Mouse (Mus musculus): ENCODE results near the gene Fam234b.

The Fam234b gene

DNA sequence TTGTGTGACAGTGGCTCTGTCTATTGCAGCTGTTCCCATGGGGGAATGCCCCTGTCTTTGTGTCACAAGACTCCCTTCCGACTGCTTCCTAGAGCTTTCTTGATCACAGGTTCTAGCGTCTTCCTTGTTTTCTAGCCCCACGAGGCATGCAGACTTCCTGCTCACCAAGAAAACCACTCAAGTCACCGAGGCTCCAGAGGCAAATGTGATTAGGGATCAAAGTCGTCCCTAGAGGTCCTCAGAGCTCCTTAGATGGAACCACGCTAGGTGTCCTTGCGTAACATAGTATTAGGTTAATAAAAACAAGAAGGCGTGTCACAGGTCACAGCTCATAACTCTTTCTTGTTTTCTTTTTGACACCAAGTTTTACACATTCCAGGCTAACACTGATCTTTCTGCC is 13.8 kb upstream of the Fam234b start:
- DNase-seq, result peak; percentile 46

DNA sequence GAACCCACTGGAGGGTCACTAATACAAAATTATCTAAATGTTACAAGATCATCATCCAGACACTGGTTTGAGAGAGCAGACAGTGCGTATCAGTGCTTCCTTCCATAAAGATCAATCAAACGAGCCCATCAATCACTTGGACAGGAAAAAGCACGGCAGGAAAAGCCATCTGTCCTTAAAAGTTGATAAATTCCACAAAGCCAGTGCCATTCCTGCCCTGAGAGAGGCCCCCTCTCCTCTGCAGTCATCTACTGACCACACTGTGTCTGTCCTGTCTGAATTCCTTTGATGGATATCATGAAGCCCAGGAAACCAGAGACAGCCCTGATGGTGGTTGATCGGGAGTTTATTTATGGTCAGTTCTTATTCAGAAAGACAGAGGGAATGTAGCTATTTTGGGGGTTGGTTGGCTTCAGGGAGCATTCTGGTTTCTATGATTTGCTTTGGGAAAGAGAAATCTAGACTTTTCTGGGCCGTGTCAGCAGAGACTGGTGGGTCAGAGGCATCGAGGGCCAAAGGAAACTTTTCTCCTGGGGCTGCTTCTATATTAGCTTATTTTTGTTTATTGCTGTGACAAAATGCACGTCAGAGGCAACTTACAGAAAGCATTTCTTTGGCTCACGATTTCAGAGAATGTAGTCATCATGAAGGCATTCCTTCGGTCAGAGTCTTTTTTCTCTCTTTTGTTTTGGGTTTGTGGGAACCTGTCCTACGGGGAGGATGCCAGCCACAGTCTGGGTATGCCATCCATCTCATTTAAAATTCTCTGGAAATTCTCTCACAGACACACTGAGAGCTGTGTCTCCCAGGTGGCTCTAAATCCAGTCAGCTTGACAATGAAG is 10.5 kb upstream of the Fam234b start:
- DNase-seq, result no peak

DNA sequence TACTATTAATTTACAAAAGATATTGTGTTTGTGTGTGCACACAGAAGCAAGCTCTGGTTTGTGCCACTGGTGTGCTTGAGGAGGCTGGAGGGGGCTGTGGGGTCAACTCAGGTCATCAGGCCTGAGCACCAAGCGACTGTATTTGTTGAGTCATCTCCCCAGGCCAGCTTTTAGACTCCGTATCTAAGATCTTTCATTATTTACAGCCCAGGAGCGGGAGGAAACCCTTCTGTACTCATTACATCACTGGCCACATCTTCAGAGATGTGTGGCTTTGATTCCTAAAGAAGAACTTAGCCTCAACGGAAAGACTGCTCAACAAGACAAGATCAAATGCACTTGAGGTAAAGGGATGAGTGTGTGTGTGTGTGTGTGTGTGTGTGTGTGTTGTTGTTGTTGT is 9.1 kb upstream of the Fam234b start:
- DNase-seq, result no peak

DNA sequence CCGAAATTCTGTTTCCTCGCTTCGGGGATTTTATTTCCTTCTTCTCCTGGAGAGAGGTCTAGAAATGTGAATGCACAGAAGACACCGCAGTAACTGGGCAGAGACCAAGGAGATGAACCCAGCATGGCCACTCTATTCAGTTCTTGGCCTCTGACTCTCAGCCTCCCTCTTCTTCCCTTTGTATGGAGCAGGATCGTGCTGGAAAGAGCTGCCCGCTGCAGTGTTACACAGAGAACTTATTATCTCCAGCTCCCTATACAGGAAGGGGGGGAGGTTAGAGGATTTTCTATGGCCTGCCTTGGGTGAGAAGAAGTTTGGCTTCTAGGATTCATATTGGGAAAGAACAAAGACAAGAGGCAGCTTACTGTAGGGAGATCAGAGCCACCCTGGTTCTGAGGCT is 7.7 kb upstream of the Fam234b start:
- DNase-seq, result no peak

DNA sequence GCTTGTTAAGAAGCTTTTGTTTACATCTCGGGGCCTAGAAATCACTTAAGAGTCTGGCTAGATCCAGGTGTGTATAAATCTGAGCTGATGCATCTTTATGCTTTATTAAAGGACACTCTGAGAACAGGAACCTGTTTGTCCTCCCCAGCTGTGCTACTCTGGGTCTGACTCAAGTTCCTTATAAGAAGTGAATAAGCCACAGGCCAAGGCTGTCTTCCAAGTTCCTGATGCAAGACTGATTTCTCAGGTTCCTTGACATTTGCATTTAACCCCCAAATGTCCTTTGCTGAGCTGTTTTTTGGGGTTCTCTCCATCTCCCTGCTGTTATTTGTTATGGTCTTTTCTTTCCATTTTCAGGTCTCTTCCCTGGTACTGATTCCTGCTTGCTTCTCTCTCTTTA is 5.9 kb upstream of the Fam234b start:
- no peak for DNase-seq

DNA sequence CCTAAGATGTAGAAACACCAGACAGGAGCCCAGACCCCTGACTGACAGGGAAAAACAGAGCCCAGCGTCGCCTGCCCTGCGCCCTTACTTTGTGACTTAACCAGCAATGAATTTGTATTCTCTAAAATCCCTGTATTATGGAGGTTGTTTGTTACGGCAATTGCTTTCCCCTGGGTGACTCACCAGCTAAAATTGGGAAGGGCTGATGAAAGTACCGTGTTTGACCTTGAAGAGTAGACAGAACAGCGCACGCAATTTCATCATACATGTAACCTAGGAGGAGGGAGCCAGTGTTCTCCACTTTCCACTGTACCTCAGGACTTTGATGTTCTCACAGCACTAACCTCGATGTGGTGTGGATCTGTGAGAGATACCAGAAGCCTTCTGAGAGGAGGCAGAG is 4.8 kb upstream of the Fam234b start:
- no peak for DNase-seq

DNA sequence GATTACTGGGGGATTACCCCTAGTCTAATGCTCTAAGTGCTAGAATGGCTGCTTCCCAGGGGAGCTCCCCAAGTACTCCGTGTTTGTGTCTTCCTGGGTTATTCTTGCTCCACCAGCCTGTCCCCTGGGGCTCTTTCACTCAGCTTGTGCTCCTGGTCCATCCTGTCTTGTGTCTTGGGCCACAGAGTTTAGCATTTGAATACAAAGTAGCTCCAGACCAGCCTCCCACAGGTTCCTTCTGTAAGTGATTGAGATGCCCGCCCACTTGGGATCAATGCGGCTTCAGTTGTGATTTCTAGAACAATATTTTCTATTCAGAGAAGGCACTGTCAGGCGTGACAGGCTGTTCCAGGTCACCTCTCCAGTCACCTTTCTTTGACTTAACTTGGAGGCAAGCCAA is 4.0 kb upstream of the Fam234b start:
- no peak for DNase-seq

DNA sequence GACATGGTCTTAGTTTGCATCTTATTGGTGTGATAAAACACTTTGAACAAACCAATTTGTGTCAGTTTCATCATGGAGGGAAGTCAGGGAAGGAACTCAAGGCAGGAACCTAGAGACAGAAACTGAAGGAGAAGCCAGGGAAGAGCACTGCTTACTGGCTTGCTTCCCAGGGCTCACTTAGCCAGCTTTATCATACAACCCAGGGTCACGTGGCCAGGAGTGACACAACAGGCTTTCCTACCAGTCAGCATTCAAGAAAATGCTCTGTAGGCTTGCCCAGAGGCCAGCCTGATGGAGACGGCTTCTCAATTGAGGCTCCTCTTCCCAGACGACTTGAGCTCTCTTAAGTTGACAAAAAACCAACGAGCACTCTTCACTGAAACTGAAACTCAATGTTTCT is 2.9 kb upstream of the Fam234b start:
- no peak for DNase-seq

DNA sequence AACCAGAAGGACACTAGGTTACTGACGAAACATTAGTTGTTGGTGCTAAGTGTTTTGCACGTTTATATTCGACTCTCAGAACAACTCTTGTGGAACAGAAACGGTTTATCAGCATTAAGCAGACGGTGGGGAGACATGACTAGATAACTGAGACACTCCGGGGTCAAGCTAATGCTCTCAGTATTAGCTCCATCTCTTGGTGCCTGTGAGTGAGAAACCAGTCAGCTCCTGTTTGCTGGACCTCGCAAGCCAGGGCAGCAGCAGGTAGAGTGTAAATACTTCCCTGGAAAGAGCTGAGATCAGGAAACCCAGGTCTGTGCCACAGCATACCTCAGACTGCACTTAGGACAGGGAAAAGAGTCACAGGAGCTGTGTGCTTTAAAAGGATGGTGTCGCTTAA is 1.1 kb upstream of the Fam234b start:
- DNase-seq, result no peak

DNA sequence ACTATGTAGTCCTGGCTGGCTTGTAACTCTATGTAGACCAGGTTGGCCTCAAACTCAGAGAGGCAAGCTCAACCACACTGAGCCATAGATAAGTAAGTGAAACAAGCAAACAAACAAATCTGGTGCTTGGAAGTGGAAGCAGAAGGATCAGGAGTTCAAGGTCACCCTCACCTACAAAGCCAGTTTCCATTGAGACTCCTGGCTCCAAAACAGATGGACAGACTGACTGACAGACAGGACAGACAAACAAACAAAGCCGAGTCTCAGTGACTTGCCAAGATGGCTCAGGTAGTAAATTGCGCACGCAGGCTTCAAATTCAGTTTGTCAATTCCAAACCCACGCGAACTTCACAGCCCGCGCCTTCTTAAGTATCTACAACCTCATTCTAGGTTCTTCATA is 331 bp upstream of the Fam234b start:
- DNase-seq, result no peak

DNA sequence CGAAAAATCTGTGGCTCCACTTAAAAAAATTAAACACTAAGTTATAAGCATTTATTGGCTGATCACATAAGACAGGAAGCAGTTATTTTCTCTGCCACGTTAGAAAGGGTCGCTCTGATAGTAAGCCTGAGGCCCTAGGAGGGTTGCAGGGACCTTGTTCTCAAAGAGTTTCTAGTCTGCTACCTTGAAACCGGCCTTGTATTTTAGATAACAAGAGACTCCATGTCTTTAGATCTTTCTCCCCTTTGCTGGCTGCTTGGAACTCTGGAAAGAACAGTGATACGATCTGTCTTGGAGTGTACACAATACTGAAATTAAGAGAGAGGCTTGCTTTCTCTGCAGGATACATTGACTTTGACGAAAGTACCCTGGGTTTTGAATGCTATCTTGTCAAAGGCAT is 949 bp downstream of the Fam234b start:
- DNase-seq, result no peak

DNA sequence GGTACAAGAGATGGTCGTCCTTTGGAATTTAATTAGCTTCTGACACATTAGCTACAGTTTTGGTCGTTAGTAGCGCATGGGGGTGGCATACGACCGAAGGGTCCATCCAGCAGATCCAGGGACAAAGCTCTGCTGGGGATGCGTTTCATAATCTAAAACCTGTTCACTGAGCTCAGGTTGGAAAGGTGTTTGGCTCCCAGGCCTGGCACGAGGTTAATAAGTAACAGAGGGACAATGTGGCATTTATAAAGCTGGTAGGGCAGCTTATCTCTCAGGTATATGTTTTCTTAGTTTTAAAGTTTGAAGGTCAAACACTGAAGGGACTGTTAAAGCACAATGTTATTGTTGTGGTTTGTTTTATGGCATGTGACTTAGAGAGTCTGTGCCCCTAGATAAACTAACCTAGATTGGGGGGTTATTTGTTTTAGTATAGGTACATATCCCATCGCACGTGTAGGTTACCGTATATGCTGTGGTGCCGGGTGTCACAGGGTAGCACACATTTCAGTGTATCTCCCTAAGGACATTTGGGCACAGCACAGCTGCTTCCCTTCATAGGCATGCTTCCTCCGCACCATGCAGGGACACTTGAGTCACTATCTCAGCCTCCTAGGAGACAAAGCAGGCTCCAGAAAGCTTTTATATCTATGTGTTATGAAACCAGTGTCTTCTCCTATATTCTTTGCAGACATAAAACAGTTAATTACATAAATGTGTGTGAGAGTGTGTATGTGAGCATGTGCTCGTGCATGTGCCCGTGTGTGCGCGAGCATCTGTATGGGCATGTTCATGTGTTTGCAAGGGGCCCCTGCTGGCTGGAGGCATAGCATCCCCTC is 2.6 kb downstream of the Fam234b start:
- peak; percentile 65 for DNase-seq

DNA sequence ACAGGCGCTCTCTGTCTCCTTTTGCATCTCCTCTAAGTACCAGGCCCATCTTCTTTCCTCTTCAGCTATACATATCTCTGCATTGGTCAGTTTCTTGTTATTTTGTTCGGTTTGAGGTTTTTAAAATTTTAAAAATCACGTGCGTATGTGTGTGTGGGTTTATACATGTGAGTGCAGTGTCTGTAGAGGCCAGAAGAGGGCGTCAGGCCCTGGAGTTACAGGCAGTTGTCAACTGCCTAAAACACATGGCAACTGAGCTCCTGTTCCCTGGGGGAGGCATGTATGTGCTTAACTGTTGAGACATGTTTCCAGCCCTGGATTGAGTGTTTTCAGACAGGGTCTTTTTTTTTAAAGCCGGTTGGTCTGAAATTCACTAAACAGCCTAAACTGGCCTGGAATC is 4.9 kb downstream of the Fam234b start:
- DNase-seq, result no peak

DNA sequence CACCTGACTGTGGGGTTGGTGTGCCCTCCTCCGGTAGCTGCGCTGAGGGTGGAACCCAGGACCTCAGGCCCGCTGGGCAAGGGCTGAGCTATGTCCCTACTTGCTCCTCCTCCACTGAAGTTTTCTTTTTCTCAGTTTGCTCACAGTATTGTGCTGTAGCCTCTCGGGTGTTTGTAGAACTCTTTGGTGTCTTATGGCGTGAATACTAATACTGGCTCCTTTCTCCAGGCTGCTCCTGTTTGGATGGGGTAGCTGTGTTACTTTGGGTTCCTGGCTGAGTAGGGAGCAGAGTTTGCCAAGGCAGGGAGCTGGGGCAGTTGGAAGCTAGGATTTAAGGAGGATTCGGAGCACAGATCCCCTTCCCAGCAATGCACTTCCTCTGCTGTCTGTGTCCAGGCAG is 6.0 kb downstream of the Fam234b start:
- no peak for DNase-seq

DNA sequence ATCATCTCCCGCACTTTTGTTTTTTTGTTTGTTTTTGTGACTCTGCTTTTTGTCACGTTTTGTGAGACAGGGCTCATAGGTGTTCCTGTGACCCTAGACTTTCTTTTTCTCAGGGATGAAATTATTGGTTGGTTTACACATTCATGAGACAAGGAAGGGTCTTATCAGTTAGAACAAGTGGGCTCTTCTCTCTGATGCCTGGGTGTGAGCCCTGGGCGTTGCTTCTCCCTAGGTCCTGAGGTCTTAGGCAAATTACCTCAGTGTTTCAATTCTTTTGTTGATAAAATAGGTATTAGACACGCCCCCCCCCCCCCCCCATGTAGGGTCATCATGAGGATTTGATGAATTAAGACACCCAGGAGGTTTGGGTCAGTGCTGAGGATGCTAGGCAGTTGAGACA is 7.1 kb downstream of the Fam234b start:
- DNase-seq, result no peak

DNA sequence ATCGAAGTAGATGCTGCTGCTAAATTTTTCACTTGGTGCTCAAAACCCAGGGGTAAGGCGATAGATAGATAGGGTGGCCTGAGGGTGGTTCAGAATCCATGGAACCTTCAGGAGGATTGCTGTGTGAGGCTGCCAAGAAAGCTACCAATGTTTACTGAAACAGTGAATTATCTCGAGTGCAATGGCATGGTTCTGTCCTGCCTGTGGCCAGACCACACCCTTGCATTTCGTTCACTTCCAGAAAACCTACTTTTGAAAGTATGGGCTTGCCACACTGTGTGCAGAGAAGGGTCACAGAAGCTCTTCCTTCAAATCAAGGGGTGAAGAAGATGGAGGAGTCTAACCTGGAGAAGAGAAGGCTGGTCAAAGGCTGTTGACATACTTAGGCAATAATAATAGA is 8.0 kb downstream of the Fam234b start:
- no peak for DNase-seq

DNA sequence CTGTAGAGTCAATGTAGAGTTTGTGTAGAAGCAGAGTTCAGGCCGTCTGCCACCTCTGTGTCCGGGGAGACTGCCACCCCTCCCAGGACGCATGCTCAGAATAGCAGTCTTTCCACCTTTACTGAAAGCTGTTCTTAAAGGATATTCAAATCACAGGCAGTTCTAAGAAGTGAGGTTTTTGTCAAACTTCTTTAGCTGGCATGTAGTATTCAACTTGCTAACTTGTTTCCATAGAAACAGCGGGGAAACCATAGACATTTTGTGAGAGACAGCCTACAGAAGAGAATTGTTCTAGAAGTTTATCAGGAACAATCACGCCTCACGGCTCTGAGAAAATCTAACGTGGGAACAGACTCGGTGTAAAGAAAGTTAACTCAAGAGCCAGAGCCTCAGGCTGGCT is 9.1 kb downstream of the Fam234b start:
- DNase-seq, result no peak

DNA sequence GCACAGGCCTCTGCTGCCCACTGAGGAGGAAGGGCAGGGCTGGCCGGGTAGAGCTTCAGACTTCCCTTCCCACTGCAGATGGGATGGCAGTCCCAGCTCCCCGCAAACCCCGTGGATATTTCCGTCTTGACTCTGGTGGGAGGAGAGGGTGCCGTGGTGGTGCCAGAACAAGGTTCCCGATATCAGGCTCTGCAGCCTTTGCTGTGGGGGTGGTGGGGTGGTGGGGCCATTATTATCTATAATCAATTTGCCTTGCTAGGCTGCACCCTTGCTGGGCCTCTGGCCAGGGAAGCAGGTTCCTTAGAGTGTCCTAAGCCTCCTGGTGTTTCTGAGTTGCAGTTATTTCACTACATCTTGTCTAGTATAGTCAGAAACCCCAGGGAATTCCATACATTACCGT is 13.4 kb downstream of the Fam234b start:
- DNase-seq, result no peak

DNA sequence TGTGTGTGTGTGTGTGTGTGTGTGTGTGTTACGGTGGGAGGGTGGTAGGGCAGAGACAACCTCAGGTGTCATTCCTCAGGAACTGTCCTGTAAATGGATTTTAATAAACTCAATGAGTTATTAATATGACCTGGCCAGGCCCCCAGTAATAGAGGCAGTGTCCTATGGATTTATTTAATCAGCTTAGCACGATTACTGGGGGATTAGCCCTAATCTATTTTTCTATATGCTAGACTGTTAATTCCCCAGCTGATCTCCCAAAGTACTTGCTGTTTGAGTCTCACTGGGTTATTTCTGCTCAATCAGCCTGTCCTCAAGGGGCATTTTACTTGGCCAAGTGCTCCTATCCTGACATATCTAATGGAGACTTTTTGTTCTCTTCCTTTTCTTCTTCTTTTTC is 14.9 kb downstream of the Fam234b start:
- DNase-seq, result no peak

DNA sequence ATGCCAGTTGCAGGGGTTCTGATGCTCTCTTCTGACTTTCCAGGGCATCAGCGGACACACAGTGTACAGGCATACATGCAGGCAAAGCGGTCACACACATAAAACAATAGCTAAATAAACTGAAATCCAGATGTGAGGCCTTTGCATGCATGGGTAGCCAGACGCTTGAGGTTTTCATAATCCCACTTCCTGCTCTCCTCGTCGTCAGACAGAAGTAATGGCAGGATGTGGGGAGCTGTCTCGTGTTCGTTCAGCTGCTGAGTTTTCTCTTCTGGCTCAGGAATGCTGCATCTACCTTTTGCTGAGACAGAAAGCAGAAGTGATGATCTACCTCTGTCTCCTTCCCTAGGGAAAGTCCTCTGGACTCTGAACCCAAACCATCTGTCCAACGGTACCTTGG is 20.6 kb downstream of the Fam234b start:
- no peak for DNase-seq

DNA sequence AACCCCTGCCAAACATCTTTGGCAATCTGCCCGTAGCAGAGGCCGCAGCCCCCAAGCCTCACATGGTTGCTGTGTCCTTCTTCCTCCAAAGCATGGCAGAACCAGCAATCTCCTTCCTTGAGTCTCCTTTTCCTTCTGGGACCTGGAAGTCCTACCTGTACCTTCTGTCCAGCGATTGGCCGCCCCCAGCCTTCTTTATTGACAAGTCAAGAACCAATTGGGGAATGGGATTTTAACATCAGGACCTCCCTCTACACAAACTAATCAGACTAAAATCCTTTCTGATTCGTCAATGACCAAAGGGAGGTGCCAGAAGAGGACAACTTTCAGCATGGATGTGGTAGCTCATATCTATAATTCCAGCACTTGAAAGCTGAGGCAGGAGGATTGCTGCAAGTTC is 22.1 kb downstream of the Fam234b start:
- no peak for DNase-seq

DNA sequence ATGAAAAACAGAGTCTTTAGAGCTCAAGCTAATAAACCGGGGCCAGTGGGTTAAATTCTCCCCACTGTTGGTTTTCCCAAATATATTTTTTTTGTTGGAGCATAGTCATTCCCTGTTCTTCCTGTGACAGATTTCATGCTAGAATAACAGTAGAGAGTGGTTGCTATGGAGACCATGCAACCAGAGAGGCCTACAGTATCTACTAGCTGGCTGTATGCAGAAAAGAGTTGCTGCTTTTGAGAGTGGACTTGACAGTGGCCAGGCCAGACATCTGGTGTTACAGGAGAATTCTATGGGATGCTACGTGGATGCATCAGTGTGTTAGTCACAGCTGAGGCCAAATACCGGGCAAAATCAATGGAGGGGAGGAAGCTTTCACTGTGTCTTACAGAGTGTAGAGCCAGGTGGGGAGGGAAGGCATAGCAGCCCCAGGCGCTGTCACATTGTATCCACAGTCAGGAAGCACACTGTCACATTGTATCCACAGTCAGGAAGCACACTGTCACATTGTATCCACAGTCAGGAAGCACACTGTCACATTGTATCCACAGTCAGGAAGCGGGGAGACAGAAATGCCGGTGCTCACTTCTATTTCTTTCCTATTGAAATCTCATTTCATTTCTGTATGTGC is 26.1 kb downstream of the Fam234b start:
- no peak for DNase-seq

DNA sequence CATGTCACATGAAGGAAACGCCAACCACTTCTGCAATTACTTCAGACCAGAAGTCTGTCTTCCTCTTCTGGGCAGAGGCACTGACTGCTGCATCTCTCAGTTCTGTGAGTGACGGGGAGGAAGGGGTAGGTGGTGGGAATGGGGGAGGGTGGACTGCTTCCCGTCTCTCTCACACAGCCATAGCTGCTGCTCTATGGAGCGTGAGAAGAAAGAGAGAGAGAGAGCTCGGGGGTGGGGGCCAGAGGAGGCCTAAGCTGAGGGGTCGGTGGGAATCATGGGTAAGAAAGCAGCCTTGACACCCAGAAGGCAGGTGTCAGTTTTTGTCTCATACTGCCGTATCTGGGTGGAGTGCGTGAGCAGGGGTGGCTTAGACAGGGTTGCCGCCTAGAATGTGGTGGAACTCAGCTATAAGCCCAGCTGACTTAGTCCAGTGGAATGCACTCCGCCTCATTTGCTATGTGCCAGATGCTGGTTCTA is 30.7 kb downstream of the Fam234b start:
- DNase-seq, result peak; percentile 7

DNA sequence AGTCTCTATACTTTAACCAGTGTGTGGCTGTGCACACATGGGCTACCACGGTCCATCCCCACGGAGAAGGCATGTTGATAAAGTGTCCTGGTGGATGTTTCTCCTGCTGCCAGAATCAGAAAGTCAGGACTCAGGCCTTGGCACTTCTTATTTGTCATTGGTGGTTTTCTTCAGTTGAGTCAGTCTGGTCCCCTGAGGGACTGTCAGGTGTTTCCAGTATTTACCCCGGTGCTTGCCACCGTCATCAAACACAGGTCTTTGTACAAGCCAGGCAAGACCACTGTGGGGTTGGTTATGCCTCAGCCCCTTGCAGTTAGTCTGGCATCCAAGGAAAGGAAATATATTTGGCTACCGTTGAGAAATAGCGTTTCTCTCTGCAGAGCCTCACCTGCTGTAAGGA is 32.8 kb downstream of the Fam234b start:
- DNase-seq, result no peak

Measured in kidney, adult 9 months (tissue).